Mouse (Mus musculus): ENCODE data around the gene Gm10999. TPM values are rescaled to one million over a fixed set of nuclear protein-coding genes. Genes with fewer than 3 reads are reported as not detected.

Gm10999 gene
- not detected in 2 replicates for polyA plus RNA-seq (2015; fragmentation: Nextera tagmentation; extraction: Ambion mirVana)

DNA sequence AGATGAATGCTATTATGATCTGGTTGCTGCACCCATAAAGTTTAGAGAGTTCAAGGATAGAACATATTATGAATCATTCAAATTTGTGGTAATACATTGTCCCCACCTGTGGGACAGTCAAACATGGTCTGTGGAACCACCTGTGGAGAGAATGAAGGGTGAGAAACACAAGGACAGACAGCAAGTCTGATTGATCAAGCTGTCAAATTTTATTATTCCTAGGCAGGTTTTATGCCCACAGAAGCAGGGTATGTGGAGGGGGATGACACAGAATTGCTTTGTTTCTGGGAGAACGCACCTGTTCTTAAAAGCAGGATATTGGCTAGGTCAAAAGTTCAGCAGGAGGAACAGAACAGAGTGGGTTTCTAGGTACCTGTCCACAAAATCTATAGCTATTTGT is at the start of gene Gm10999:
Gene Gm10999, minus strand, starts transcription at position 101 of the 400 bp plus-strand sequence.

Other genes with a start within 250 kb of the Gm10999 start
- gene Ccdc7a, start 66.1 kb downstream of the Gm10999 start, polyA plus RNA-seq (2015; fragmentation: Nextera tagmentation; extraction: Ambion mirVana), result not detected in 2 replicates
- not detected in 2 replicates for gene Ccdc7b, start 64.5 kb downstream of the Gm10999 start, polyA plus RNA-seq (2015; fragmentation: Nextera tagmentation; extraction: Ambion mirVana)
- gene 2610044O15Rik8, start 102.7 kb upstream of the Gm10999 start, polyA plus RNA-seq (2015; fragmentation: Nextera tagmentation; extraction: Ambion mirVana), result 28.1 and 31.4 TPM in 2 replicates